Mouse (Mus musculus) limb, embryonic 15.5 days (tissue): ENCODE data around the gene Rtl5. TPM values are rescaled to one million over a fixed set of nuclear protein-coding genes. Genes with fewer than 3 reads are reported as not detected.
"Not testable (repeated sequence)": the region's sequence is repeated elsewhere in the genome, so short reads cannot be mapped to it uniquely, and the experiment has no call there.

Source experiments
- ATAC-seq: fragments of 200-750 bp; cut with Nextera tagmentation; 2 replicates; pipeline ENCODE4 v1.8.0; 2017; ENCODE audit warnings: low read depth, moderate TSS enrichment; ENCODE audit not compliant: insufficient number of reproducible peaks, low FRiP score, low TSS enrichment
- H3K27ac ChIP-seq: fragments of 300-500 bp; sonication (generic); 2 replicates; pipeline ENCODE4 v1.5.1; 2015; ENCODE audit warnings: moderate library complexity, mild to moderate bottlenecking, inconsistent platforms
- H3K27me3 ChIP-seq: fragments of 300-500 bp; sonication (generic); 2 replicates; pipeline ENCODE4 v1.6.1; 2015; ENCODE audit warnings: inconsistent platforms
- H3K36me3 ChIP-seq: fragments of 300-500 bp; sonication (generic); 2 replicates; pipeline ENCODE4 v1.6.1; 2015; ENCODE audit warnings: inconsistent platforms
- H3K4me1 ChIP-seq: fragments of 300-500 bp; sonication (generic); 2 replicates; pipeline ENCODE4 v1.6.1; 2015; ENCODE audit warnings: inconsistent platforms
- H3K4me2 ChIP-seq: fragments of 300-500 bp; sonication (generic); 2 replicates; pipeline ENCODE4 v1.6.1; 2015; ENCODE audit warnings: mild to moderate bottlenecking, inconsistent platforms
- H3K4me3 ChIP-seq: fragments of 300-500 bp; sonication (generic); 2 replicates; pipeline ENCODE4 v1.5.1; 2015; ENCODE audit warnings: mild to moderate bottlenecking, inconsistent platforms
- H3K9ac ChIP-seq: fragments of 300-500 bp; sonication (generic); 2 replicates; pipeline ENCODE4 v1.6.1; 2015; ENCODE audit warnings: inconsistent platforms
- H3K9me3 ChIP-seq: fragments of 300-500 bp; sonication (generic); 2 replicates; pipeline ENCODE4 v1.6.1; 2016; ENCODE audit warnings: inconsistent platforms
- WGBS: fragments of 180-500 bp; shearing (Covaris S2); methylation state at CpG from one replicate; pipeline ENCODE4 v1.1.7; 2015; 5-methylcytosine and 5-hydroxymethylcytosine counted together
- polyA plus RNA-seq: library from polyadenylated mRNA; unstranded; fragments of >200 nt; fragmentation: Nextera tagmentation; extraction: Ambion mirVana; gene quantifications from 2 replicates; pipeline ENCODE4 v1.2.1, GENCODE M21; 2015

Gene Rtl5
- polyA plus RNA-seq: 1.8 and 2.2 TPM in 2 replicates

DNA sequence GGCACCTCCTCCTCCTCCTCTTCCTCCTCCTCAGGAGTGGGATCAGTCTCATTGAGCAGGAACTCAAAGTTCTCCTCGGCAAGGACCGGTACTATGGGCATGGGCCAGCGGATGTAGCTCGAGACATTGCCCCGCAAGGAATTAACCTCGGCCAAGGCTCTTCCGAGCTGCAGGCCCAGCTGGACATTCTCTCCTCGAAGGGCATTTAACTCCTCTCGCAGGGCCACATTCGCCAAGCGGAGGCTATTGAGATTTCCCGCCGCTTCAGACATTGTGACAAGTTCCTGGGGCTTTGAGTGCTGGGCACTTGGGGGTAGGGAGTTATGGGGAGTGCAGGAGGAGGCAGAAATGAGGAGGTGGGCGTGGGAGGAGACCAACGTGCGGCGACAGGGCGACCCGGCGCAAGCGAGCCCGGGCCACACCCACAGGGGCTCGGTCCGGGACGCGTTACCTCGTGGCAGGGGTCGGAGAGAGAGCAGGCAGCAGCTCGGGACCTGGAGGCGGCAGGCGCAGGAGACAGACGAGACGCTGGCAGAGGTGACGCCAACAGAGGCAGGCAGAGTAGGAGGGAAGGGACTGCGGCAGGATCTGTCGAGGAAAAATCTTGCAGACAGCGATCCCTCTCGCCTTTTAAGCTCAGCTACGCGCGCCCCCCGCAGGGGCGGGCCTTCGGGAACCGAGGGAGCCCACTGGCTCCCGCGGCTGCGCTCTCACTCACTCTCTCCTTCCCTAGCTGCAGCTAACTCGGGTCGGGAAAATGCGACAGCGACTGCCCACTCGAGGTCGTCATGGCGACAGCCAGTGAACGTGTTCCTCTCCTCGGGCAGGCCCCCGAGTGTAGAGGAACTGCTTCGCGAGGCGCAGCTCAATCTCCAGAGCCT lies at the start of gene Rtl5:
TSS of gene Rtl5 (minus strand) at position 714 of the 881 bp plus-strand sequence.
- Histone ChIP-seq H3K9ac (peak within 1 kb of the TSS; percentile 28; the same call in 1 of the 2 replicates), H3K27me3 (peaks cover 35% of the 10 kb centered on the region), H3K9me3 (no peaks in the 10 kb centered on the region), H3K4me2 (peak within 1 kb of the TSS; percentile 73), H3K27ac (peak within 1 kb of the TSS; percentile 82), H3K4me3 (peak within 1 kb of the TSS; percentile 49), H3K36me3 (no peaks in the 10 kb centered on the region), H3K4me1 (no peaks in the 10 kb centered on the region)
- peak; percentile 83 for ATAC-seq
- WGBS: 21% methylated on average over 61 of the region's 61 CpGs

DNA sequence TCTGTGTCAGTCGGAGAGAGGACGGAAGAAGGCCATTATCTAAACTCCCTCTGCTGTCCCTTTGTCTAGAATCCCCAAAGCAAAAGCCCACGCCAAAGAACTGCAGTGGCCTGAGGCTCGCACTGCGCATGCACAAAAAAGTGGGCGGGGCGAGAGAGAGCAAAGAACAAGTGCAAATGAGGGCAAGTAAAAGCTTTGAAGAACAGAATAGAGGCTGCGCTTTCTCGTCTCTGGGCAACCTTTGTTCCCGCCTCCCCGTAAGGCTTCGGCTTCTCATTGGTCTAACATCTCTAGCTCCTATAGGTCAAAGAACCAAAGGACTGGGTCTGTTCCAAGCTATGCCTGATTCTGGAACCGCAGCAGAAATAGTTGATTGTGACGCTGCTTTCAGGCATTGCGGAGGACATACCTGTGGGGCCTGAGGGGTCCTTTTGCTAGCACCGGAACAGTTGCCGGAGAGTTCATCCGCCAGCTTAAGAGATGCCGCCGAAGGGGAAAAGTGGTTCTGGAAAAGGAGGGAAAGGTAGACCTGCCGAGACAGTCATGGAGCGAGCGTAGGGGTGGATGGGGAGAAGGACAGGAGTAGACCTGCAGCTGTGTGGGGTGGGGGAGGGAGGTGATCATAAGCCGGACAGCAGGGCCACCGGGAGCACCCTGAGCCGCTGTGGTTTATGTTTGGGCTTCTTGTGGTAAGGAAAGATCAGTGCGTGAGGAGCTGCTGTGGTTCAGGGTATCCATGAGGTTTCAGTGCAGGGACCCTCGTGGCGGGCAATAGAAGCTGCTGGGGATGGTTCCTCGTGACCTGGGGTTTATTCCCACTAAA lies 48.1 kb upstream of the Rtl5 start, which contains the start of gene Pin4:
TSS of gene Pin4 (plus strand) at position 406 of the 823 bp plus-strand sequence.
- peak within 1 kb of the TSS; percentile 58 for H3K4me3 ChIP-seq
- peak within 1 kb of the TSS; percentile 27; the same call in 1 of the 2 replicates for H3K27ac ChIP-seq
- H3K4me1 ChIP-seq: 0 out of 2 replicates have a peak, but pooled peaks cover 2% of the 10 kb centered on the region
- peak within 1 kb of the TSS; percentile 44 for H3K9ac ChIP-seq
- peak within 1 kb of the TSS; percentile 49 for H3K4me2 ChIP-seq
- no peaks in the 10 kb centered on the region for H3K9me3 ChIP-seq
- WGBS: 17% methylated on average over 30 of the region's 30 CpGs
- H3K27me3 ChIP-seq: 0 out of 2 replicates have a peak, but pooled peaks cover 9% of the 10 kb centered on the region
- H3K36me3 ChIP-seq: peaks cover 5% of the 10 kb centered on the region; the same call in 1 of the 2 replicates
- ATAC-seq: peak; percentile 98

DNA sequence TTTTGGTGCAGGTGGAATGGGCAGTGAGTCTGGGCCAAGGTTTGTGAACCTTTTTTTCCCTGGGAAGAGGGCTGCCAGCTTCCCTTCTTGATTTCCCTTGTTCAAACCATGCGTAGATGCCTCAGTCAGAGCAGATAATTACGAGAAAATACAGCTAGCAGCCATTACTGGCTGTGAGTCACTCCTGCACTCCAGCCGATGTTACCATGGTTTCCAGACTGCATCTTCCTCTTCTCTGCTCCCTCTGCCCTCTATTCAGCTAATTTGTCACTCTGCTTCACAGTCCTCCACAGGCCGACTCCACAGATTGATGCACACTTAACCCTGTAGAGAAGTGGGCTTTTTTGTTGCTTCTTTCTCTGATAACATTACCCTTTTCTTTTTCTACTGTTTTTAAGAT lies 44.6 kb upstream of the Rtl5 start:
- no peak for ATAC-seq
- Histone ChIP-seq H3K27me3 (0 out of 2 replicates have a peak, but pooled peaks cover 12% of the 10 kb centered on the region), H3K4me3 (no peak overlapping the region), H3K9ac (no peak overlapping the region), H3K4me1 (0 out of 2 replicates have a peak, but pooled peaks cover 2% of the 10 kb centered on the region), H3K27ac (no peak overlapping the region), H3K36me3 (no peaks in the 10 kb centered on the region), H3K4me2 (no peak overlapping the region), H3K9me3 (no peaks in the 10 kb centered on the region)
- 47% methylated on average over 4 of the region's 4 CpGs for WGBS

DNA sequence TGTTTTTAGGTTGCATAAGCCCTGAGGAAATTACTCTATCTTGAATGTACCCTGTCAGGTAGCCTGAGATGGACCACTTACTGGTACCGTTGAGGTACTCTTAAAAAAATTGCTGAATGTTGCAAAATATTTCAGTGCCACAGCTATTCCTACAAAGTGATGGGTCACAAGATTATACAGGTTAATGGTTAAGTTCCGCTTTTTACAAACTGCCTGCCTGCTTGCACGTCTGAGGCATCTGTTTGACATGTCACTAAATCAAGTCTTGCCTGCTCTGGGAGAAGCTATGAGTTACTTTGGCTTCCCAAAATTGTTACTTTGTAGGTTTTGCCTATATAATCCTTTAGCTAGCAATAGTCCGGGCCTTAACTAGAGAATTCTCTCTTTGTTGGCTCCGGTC lies 38.2 kb upstream of the Rtl5 start:
- not testable (repeated sequence) for ATAC-seq, H3K27me3 ChIP-seq, H3K9ac ChIP-seq, H3K27ac ChIP-seq, H3K4me3 ChIP-seq, H3K9me3 ChIP-seq, H3K36me3 ChIP-seq, H3K4me2 ChIP-seq, H3K4me1 ChIP-seq
- WGBS: 72% methylated on average over 5 of the region's 5 CpGs

DNA sequence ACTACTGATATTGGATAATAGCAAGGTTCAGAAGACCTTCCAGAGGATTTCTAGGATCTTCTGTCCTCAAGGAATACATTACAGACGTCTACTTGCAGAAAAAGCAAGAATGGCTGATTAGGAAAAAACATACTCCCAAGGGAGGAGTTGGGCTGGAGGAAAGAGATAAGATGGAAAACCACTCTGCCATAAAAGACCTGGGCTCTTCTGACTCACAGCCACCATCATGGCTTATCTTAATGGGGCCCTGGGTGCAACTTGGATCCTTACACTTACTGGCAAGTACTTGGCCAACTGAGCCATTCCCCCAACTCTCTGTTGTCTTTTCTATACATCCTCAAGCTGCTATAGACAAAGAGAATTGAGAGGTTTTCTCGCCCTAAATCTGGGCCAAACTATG lies 32.7 kb upstream of the Rtl5 start:
- H3K27ac ChIP-seq, H3K36me3 ChIP-seq, ATAC-seq, H3K4me2 ChIP-seq, H3K4me1 ChIP-seq, H3K4me3 ChIP-seq, H3K27me3 ChIP-seq, H3K9ac ChIP-seq, H3K9me3 ChIP-seq: not testable (repeated sequence)
- 69% methylated on average over 2 of the region's 2 CpGs for WGBS

DNA sequence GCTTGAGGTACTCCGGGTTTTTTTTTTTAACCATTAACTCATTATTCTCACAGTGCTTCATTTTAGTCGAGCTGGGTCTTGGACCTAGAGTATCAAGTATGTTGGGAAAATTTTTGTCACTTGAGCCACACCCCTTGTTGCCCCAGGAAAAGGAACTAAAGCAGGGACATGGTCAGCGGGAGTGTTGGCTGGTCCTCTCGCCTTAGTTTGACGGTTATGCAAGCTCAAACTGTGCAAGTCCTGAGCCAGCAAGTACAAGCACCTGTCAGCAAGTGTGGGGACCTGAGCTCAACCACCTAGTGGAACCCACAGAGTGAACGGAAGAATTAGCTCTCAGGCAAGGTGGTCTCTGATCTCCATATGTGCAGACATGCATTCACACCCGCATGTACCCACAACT lies 30.8 kb upstream of the Rtl5 start:
- H3K36me3 ChIP-seq: no peaks in the 10 kb centered on the region
- H3K27me3 ChIP-seq: peaks cover 8% of the 10 kb centered on the region
- H3K4me1 ChIP-seq: no peaks in the 10 kb centered on the region
- H3K9ac ChIP-seq: no peak overlapping the region
- no peak overlapping the region for H3K4me2 ChIP-seq
- no peak overlapping the region for H3K4me3 ChIP-seq
- no peaks in the 10 kb centered on the region for H3K9me3 ChIP-seq
- ATAC-seq: no peak
- H3K27ac ChIP-seq: no peak overlapping the region
- WGBS: 52% methylated on average over 7 of the region's 7 CpGs

DNA sequence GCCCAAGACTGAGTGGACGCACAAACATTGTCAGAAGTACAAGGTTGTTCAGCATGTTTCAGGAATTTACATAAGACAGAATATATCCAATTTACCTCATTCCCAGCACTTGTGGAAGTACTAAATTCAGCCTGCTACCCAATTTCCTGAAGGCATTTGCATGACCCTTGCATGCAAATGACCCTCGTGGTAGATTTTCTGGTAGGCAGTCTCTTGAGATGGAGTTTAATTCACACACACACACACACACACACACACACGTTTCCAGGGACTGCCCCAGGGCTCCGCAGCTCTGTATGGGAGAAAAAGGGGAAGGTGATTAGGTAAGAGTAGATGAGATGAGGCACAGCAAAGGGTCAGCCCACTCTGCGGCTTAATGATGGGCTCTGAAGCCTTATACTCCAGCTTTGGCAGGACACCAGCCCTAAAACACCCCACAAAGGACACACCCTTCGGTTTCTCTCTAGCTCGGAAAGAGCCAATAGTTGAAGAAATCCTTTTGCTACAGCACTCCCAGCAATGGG lies 23.3 kb upstream of the Rtl5 start:
- H3K4me3 ChIP-seq: no peak overlapping the region
- H3K9me3 ChIP-seq: no peaks in the 10 kb centered on the region
- no peak overlapping the region for H3K9ac ChIP-seq
- H3K4me1 ChIP-seq: no peaks in the 10 kb centered on the region
- 66% methylated on average over 7 of the region's 7 CpGs for WGBS
- no peak overlapping the region for H3K4me2 ChIP-seq
- peaks cover 6% of the 10 kb centered on the region; the same call in 1 of the 2 replicates for H3K27me3 ChIP-seq
- no peak for ATAC-seq
- H3K36me3 ChIP-seq: no peaks in the 10 kb centered on the region
- H3K27ac ChIP-seq: no peak overlapping the region

- WGBS: 65% methylated on average over 3 of the region's 3 CpGs
- H3K9ac ChIP-seq: no peak overlapping the region
- no peaks in the 10 kb centered on the region for H3K36me3 ChIP-seq
- H3K9me3 ChIP-seq: no peaks in the 10 kb centered on the region
- H3K4me3 ChIP-seq: no peak overlapping the region
- H3K4me2 ChIP-seq: no peak overlapping the region
- no peaks in the 10 kb centered on the region for H3K4me1 ChIP-seq
- ATAC-seq: no peak
- peaks cover 1% of the 10 kb centered on the region; the same call in 1 of the 2 replicates for H3K27me3 ChIP-seq
- no peak overlapping the region for H3K27ac ChIP-seq
Measured at GRCm38 (mm10) chrX:102090605-102091004, 19.5 kb upstream of the Rtl5 start.

DNA sequence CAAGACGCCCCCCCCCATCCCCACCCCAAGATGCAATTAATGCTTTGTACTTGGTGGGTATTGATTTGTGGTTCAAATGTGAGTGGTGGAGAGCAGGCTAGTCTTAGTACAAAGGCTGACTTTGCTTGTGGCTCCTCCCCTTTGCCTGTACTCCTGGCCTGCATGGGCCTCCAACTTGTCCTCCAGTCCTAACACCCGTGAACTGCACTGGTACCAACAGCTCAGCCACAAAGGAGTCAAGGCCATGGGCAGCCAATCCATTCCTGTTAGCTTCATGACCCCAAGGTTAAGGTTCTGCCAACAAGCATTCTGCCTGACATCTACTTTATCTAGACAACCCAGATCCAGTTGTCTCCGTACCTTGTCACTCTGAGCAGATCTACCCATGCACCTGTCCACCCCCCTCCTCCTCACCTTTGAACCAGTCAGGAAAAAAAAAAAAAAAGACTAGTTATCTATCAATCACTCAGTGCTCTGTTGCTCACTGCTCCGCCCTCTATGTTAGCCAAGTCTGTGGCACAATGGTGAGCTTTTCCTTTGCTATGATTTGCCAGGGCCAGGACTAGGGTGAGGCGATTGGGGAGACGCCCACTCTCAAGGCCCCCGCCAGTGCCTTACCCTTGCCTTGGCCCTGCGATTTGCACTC lies 14.8 kb upstream of the Rtl5 start:
- Histone ChIP-seq H3K27ac (no peak overlapping the region), H3K4me2 (no peak overlapping the region), H3K4me3 (no peak overlapping the region), H3K9ac (no peak overlapping the region), H3K36me3 (no peaks in the 10 kb centered on the region), H3K9me3 (no peaks in the 10 kb centered on the region), H3K27me3 (peaks cover 4% of the 10 kb centered on the region; the same call in 1 of the 2 replicates), H3K4me1 (no peaks in the 10 kb centered on the region)
- ATAC-seq: no peak
- 87% methylated on average over 8 of the region's 8 CpGs for WGBS

DNA sequence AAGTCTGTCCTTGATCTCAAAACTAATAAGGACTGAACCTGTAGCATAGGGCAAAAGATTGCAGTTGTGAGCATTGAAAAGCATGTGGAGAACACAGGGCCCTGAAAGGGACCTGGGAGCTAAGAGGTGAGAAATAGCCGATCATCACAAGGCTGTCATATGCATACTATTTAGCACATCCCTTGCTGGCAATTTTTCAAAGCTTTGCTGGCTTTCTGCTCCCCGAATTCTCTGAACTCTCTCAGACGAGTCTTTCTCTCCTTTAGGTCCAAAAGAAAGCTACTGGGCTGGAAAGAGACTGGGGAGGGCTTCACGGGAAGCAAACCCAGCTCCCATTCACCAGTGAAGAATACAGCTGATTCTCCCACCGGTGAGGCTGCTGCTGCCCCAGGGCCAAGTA lies 11.2 kb upstream of the Rtl5 start:
- Histone ChIP-seq H3K27ac (peak overlapping the region; percentile 22; the same call in 1 of the 2 replicates), H3K27me3 (peaks cover 4% of the 10 kb centered on the region; the same call in 1 of the 2 replicates), H3K36me3 (peaks cover 3% of the 10 kb centered on the region; the same call in 1 of the 2 replicates), H3K9ac (no peak overlapping the region), H3K9me3 (no peaks in the 10 kb centered on the region), H3K4me3 (no peak overlapping the region), H3K4me2 (no peak overlapping the region), H3K4me1 (no peaks in the 10 kb centered on the region)
- ATAC-seq: no peak
- WGBS: 44% methylated on average over 5 of the region's 5 CpGs

GRCm38 (mm10) chrX:102081573-102082279 lies 10.6 kb upstream of the Rtl5 start:
- Histone ChIP-seq H3K27ac (no peak overlapping the region), H3K27me3 (peaks cover 4% of the 10 kb centered on the region; the same call in 1 of the 2 replicates), H3K36me3 (peaks cover 3% of the 10 kb centered on the region; the same call in 1 of the 2 replicates), H3K4me3 (no peak overlapping the region), H3K4me2 (no peak overlapping the region), H3K9ac (no peak overlapping the region), H3K9me3 (no peaks in the 10 kb centered on the region), H3K4me1 (no peaks in the 10 kb centered on the region)
- no peak for ATAC-seq
- 48% methylated on average over 7 of the region's 7 CpGs for WGBS
